Mouse (Mus musculus): Measurements from ENCODE around the gene Scgb1c1.

- TF ChIP-seq CTCF (conservative IDR thresholded peaks at IDR 0.05 in 1 of 2, IDR thresholded peaks at IDR 0.05 in 1 of 2; ENCODE audit: low read depth in 2 of 2, low read length in 2 of 2), result no peak
- TF ChIP-seq POLR2A (IDR thresholded peaks at IDR 0.05; ENCODE audit: low read depth, low read length), result no peak
- TF ChIP-seq ZNF384 (IDR thresholded peaks at IDR 0.05; ENCODE audit: low read depth, low read length), result no peak
- no peak for TF ChIP-seq RCOR1 (conservative IDR thresholded peaks at IDR 0.05; ENCODE audit: low read depth, low read length)
- TF ChIP-seq JUN (IDR thresholded peaks at IDR 0.05; ENCODE audit: insufficient read depth, low read depth, low read length), result no peak
- no peak for TF ChIP-seq TCF12 (IDR thresholded peaks at IDR 0.05; ENCODE audit: low read depth, low read length)
- TF ChIP-seq USF2 (conservative IDR thresholded peaks at IDR 0.05; ENCODE audit: low read depth, low read length), result no peak
- no peak for TF ChIP-seq CHD1 (IDR thresholded peaks at IDR 0.05; ENCODE audit: low read depth, low read length)
- TF ChIP-seq ZKSCAN1 (IDR thresholded peaks at IDR 0.05; ENCODE audit: borderline replicate concordance, low read depth, low read length), result no peak
- no peak for TF ChIP-seq MAFK (IDR thresholded peaks at IDR 0.05; ENCODE audit: insufficient replicate concordance, low read length)
- no peak for TF ChIP-seq NELFE (IDR thresholded peaks at IDR 0.05; ENCODE audit: low read depth, low read length)
These were observed 14.7 kb downstream of the Scgb1c1 start for GRCm38 (mm10) chr7:140859997-140860396.
